Mouse (Mus musculus): ENCODE data around the gene Btaf1. TPM values are rescaled to one million over a fixed set of nuclear protein-coding genes. Genes with fewer than 3 reads are reported as not detected.

Btaf1 gene
- polyA plus RNA-seq (2012; rRNA removed), result 4.5 and 5.1 TPM in 2 replicates

DNA sequence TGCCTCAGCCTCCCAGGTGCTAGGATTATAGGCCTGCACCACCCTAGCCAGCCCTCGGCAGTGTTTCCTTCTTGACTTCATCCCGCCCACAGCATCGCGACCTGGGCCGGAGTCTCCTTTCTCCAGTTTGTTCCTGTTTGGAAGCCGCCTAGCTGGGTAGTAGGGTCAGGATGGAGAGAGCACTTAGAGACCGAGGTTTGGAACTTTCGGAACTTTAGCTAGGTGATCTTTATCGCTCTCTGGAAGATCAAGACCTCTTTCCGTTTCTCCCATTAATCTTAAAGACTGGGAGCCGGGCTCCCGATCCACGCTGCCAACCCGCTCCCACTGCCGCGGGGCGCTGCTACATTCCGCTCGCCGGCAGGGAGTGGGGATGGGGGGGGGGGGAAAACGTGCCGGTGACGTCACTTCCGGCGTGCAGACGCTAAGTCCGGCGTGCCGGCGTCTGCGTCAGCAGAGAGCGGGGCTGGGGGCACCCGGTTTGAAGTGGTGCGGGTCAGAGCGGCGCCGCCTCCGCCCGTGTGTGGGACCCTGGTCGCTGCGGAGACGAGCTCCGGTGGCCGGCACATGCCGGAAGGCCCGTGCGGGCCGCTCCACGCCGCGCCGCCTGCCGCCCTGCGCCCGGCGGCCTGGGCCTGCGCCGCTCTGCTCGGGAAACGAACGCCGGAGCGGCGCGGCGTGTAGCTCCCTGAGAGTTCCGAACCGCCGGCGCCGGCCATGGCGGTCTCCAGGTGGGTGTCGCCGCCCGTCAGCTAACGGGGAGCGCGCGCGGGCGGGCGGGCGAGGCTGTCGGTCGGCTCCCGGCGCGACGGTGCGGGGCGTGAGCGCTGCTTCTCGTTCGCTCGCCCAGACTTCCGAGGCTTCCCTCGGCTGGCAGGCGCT, at the start of gene Btaf1:
TSS of gene Btaf1 (plus strand) at position 409 of the 882 bp plus-strand sequence.
- H3K27me3 ChIP-seq (replicated peaks; ENCODE audit: control insufficient read depth, insufficient read depth, low read length), result no peaks in the 10 kb centered on the region
- TF ChIP-seq CTCF (conservative IDR thresholded peaks at IDR 0.05; ENCODE audit: insufficient read depth, insufficient read length, low read depth, low read length) (no peak), POLR2A (IDR thresholded peaks at IDR 0.05; ENCODE audit: low read depth, low read length) (peak; percentile 48)
- H3K27ac ChIP-seq (ENCODE audit: insufficient read depth, low read depth, low read length), result peak within 1 kb of the TSS; percentile 91
- peak; percentile 85 for DNase-seq
- H3K4me1 ChIP-seq (ENCODE audit: control insufficient read depth, insufficient read depth, low read length), result peaks cover 5% of the 10 kb centered on the region; the same call in 1 of the 2 replicates
- under 1% methylated on average over 98 of the region's 98 CpGs for WGBS
- no peaks in the 10 kb centered on the region; the same call in 1 of the 2 replicates for H3K36me3 ChIP-seq (ENCODE audit: control insufficient read depth, insufficient read depth, low read length)
- H3K4me3 ChIP-seq (ENCODE audit: insufficient read depth, low read depth, low read length), result peak within 1 kb of the TSS; percentile 99

DNA sequence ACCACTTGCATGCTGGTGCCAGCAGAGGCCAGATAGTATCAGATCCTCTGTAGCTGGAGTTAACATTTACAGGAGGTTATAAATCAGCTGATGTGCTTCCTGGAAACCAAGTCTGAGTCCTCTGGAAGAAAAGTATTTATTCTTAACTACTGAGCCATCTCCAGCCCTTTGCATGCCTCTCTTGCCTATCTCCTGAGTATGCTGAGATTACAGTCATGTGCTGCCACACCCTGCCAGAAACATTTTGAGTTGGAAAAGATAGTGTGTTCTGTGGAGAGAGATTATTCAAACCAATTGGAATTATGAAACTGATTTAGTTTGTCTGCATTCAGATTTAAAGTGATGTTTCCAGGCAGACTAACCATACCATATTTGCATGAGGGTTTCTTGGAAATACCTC, 48.5 kb upstream of the Btaf1 start:
- TF ChIP-seq POLR2A (IDR thresholded peaks at IDR 0.05; ENCODE audit: low read depth, low read length) (no peak), CTCF (conservative IDR thresholded peaks at IDR 0.05; ENCODE audit: insufficient read depth, insufficient read length, low read depth, low read length) (no peak)
- peaks cover 14% of the 10 kb centered on the region for H3K36me3 ChIP-seq (ENCODE audit: control insufficient read depth, insufficient read depth, low read length)
- no peaks in the 10 kb centered on the region for H3K4me1 ChIP-seq (ENCODE audit: control insufficient read depth, insufficient read depth, low read length)
- no peak overlapping the region for H3K27ac ChIP-seq (ENCODE audit: insufficient read depth, low read depth, low read length)
- DNase-seq, result peak; percentile 30
- H3K27me3 ChIP-seq (replicated peaks; ENCODE audit: control insufficient read depth, insufficient read depth, low read length), result no peaks in the 10 kb centered on the region
- no peak overlapping the region for H3K4me3 ChIP-seq (ENCODE audit: insufficient read depth, low read depth, low read length)

DNA sequence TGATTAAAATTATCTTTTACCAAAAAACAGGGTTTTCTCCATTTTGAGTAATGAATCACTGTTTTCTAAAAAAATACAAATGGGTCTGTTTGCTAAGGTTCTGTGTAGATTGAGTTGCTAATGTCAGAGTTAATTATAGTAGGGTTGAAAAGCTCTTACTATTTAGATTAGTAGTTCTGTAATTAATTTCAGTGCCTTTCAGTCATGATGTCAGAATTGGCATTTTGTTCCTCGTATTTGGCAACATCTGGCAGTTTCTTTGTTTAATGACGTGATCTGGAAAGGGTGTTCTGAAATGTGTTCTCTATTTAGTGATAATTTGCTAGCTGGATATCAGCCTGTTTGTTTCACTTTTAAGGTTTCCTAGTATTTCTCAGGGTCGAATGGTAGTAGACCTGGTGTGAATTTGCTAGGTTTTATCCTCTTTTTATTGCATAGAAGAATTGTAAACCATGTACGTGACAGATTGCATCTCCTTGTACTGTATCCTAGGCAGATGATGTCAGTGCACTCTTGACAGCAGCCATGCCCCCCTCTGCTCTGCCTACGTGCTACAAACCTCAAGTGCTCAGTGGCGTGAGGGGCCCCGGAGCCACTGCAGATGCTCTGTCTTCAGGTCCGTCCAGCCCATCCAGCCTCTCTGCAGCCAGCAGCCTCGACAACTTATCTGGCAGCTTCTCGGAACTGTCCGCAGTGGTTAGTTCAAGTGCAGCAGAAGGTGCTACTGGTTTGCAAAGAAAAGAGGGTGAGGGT, 47.0 kb upstream of the Btaf1 start:
- H3K36me3 ChIP-seq (ENCODE audit: control insufficient read depth, insufficient read depth, low read length), result peaks cover 14% of the 10 kb centered on the region
- TF ChIP-seq POLR2A (IDR thresholded peaks at IDR 0.05; ENCODE audit: low read depth, low read length), result no peak
- TF ChIP-seq CTCF (conservative IDR thresholded peaks at IDR 0.05; ENCODE audit: insufficient read depth, insufficient read length, low read depth, low read length), result no peak
- no peaks in the 10 kb centered on the region for H3K27me3 ChIP-seq (replicated peaks; ENCODE audit: control insufficient read depth, insufficient read depth, low read length)
- H3K4me1 ChIP-seq (ENCODE audit: control insufficient read depth, insufficient read depth, low read length), result no peaks in the 10 kb centered on the region
- no peak overlapping the region for H3K27ac ChIP-seq (ENCODE audit: insufficient read depth, low read depth, low read length)
- no peak for DNase-seq
- 83% methylated on average over 11 of the region's 11 CpGs for WGBS
- no peak overlapping the region for H3K4me3 ChIP-seq (ENCODE audit: insufficient read depth, low read depth, low read length)

DNA sequence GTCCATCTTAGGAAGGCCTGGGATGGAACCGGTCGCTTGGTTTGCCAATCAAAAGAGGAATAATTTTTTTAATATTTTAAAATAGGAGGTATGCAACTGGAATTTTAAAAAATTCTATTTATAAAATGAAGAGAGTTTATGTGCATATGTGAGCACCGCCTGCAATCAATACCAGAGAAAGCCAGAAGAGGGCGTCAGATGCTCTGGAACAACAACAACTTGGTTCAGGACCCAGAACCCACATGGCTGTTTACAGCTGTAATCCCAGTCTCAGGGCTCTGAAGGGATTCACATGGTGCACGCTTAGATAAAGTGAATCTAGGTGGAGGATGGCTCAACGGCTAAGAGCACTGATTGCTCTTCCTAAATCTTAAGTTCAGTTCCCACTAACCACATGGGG, 42.8 kb upstream of the Btaf1 start:
- Histone ChIP-seq H3K27ac (ENCODE audit: insufficient read depth, low read depth, low read length) (no peak overlapping the region), H3K27me3 (replicated peaks; ENCODE audit: control insufficient read depth, insufficient read depth, low read length) (no peaks in the 10 kb centered on the region), H3K4me3 (ENCODE audit: insufficient read depth, low read depth, low read length) (no peak overlapping the region), H3K4me1 (ENCODE audit: control insufficient read depth, insufficient read depth, low read length) (no peaks in the 10 kb centered on the region), H3K36me3 (ENCODE audit: control insufficient read depth, insufficient read depth, low read length) (peaks cover 22% of the 10 kb centered on the region)
- peak; percentile 28; the same call in 1 of the 2 replicates for TF ChIP-seq CTCF (conservative IDR thresholded peaks at IDR 0.05; ENCODE audit: insufficient read depth, insufficient read length, low read depth, low read length)
- no peak for TF ChIP-seq POLR2A (IDR thresholded peaks at IDR 0.05; ENCODE audit: low read depth, low read length)
- DNase-seq, result peak; percentile 41
- WGBS, result 89% methylated on average over 6 of the region's 6 CpGs

DNA sequence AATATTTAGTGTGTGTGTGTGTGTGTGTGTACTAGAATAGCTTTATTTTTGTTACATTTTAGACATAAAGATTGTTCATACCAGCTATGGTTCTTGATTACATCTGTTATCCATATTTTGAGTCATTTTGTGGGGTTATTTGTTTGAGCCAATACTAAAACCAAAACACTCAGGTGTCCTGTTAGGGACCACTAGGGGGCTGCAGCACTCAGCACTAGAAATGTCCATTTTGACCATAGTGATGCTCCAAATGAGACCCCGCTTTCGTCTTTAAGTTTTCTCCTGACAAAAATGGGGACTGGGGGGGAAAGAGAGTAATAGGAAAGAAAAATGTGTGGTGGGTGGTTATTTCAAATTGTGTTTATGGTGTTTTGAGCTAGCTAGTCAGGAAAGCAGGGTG, 39.6 kb upstream of the Btaf1 start:
- no peak overlapping the region for H3K4me3 ChIP-seq (ENCODE audit: insufficient read depth, low read depth, low read length)
- peaks cover 29% of the 10 kb centered on the region for H3K36me3 ChIP-seq (ENCODE audit: control insufficient read depth, insufficient read depth, low read length)
- TF ChIP-seq CTCF (conservative IDR thresholded peaks at IDR 0.05; ENCODE audit: insufficient read depth, insufficient read length, low read depth, low read length), result no peak
- TF ChIP-seq POLR2A (IDR thresholded peaks at IDR 0.05; ENCODE audit: low read depth, low read length), result no peak
- 73% methylated on average over 2 of the region's 2 CpGs for WGBS
- no peaks in the 10 kb centered on the region for H3K4me1 ChIP-seq (ENCODE audit: control insufficient read depth, insufficient read depth, low read length)
- DNase-seq, result no peak
- no peaks in the 10 kb centered on the region for H3K27me3 ChIP-seq (replicated peaks; ENCODE audit: control insufficient read depth, insufficient read depth, low read length)
- no peak overlapping the region for H3K27ac ChIP-seq (ENCODE audit: insufficient read depth, low read depth, low read length)

DNA sequence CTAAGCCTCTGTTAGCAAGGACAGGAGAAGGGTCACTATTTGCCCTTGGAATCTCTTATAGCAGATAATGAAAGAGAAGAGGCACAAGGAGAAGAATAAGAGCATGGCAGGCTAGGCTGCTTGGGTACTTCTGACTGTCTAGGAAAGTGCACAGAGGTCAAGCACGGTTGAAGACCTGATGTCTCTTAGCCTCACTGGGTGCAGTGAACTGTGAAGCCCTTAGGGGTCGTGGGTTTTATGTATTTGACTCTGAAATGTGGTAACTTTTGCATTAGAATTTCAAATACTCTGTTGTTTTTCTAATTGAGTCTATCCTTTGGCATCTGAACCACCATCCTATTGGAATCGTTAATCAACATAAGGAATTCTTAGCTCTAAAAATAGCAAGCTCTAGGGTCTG, 38.2 kb upstream of the Btaf1 start:
- Histone ChIP-seq H3K4me1 (ENCODE audit: control insufficient read depth, insufficient read depth, low read length) (no peaks in the 10 kb centered on the region), H3K36me3 (ENCODE audit: control insufficient read depth, insufficient read depth, low read length) (peaks cover 25% of the 10 kb centered on the region), H3K27me3 (replicated peaks; ENCODE audit: control insufficient read depth, insufficient read depth, low read length) (no peaks in the 10 kb centered on the region), H3K4me3 (ENCODE audit: insufficient read depth, low read depth, low read length) (no peak overlapping the region), H3K27ac (ENCODE audit: insufficient read depth, low read depth, low read length) (no peak overlapping the region)
- TF ChIP-seq POLR2A (IDR thresholded peaks at IDR 0.05; ENCODE audit: low read depth, low read length), result no peak
- TF ChIP-seq CTCF (conservative IDR thresholded peaks at IDR 0.05; ENCODE audit: insufficient read depth, insufficient read length, low read depth, low read length), result no peak
- WGBS, result 40% methylated on average over 3 of the region's 3 CpGs
- no peak for DNase-seq

DNA sequence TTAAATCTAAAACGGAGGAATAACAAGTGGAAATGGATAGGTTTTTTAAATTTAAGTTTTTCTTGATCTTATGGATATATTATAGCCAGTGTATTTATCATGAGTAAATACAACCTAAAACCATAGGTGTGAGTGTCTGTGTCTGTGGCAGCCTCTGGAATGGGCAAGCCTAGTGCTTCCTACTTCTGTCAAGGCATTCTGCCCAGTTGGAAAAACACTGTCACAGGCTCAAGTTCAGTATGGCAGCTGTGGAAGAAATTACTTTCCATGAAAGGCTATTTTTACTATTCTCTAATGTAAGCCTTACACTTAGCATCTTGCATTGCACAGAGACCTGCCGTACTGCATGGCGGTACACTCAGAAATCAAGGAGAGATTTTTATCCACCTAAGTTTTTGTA, 34.1 kb upstream of the Btaf1 start:
- TF ChIP-seq CTCF (conservative IDR thresholded peaks at IDR 0.05; ENCODE audit: insufficient read depth, insufficient read length, low read depth, low read length) (no peak), POLR2A (IDR thresholded peaks at IDR 0.05; ENCODE audit: low read depth, low read length) (no peak)
- peaks cover 16% of the 10 kb centered on the region for H3K36me3 ChIP-seq (ENCODE audit: control insufficient read depth, insufficient read depth, low read length)
- no peaks in the 10 kb centered on the region for H3K4me1 ChIP-seq (ENCODE audit: control insufficient read depth, insufficient read depth, low read length)
- no peak overlapping the region for H3K4me3 ChIP-seq (ENCODE audit: insufficient read depth, low read depth, low read length)
- DNase-seq, result no peak
- H3K27ac ChIP-seq (ENCODE audit: insufficient read depth, low read depth, low read length), result no peak overlapping the region
- 91% methylated on average over 3 of the region's 3 CpGs for WGBS
- H3K27me3 ChIP-seq (replicated peaks; ENCODE audit: control insufficient read depth, insufficient read depth, low read length), result no peaks in the 10 kb centered on the region
